Mouse (Mus musculus) limb, embryonic 10.5 days (tissue): ENCODE results near the gene Il3ra. TPM values are rescaled to one million over a fixed set of nuclear protein-coding genes. Genes with fewer than 3 reads are reported as not detected.

Experiments
- DNase-seq: peaks from one replicate; pipeline ENCODE4 v3.0.0-alpha.2; 2017; ENCODE audit warnings: low spot score
- H3K27ac ChIP-seq: fragments of 300-500 bp; sonication (generic); 2 replicates; pipeline ENCODE4 v1.5.1; 2016; ENCODE audit warnings: mild to moderate bottlenecking
- H3K27me3 ChIP-seq: fragments of 300-500 bp; sonication (generic); 2 replicates; pipeline ENCODE4 v1.6.1; 2016; ENCODE audit warnings: low read depth, mild to moderate bottlenecking; ENCODE audit not compliant: poor library complexity, severe bottlenecking
- H3K36me3 ChIP-seq: fragments of 300-500 bp; sonication (generic); 2 replicates; pipeline ENCODE4 v1.6.1; 2016; ENCODE audit warnings: mild to moderate bottlenecking, moderate library complexity
- H3K4me1 ChIP-seq: fragments of 300-500 bp; sonication (generic); 2 replicates; pipeline ENCODE4 v1.6.1; 2016
- H3K4me3 ChIP-seq: fragments of 300-500 bp; sonication (generic); 2 replicates; pipeline ENCODE4 v1.5.1; 2016; ENCODE audit warnings: mild to moderate bottlenecking, moderate library complexity
- H3K9me3 ChIP-seq: fragments of 300-500 bp; sonication (generic); replicated peaks from 2 replicates; pipeline ENCODE4 v1.6.1; 2016; ENCODE audit warnings: mild to moderate bottlenecking
- whole genome bisulfite sequencing: fragments of 180-500 bp; shearing (Covaris S2); methylation state at CpG from one replicate; pipeline ENCODE4 v1.1.7; 2016; 5-methylcytosine and 5-hydroxymethylcytosine counted together
- polyA plus RNA-seq: library from polyadenylated mRNA; unstranded; fragments of >200 nt; fragmentation: Nextera tagmentation; extraction: Ambion mirVana; gene quantifications from 2 replicates; pipeline ENCODE4 v1.2.1, GENCODE M21; 2016

Gene Il3ra
- polyA plus RNA-seq: 2.9 and 4.1 TPM in 2 replicates

- Histone ChIP-seq H3K27ac (peak within 1 kb of the TSS; percentile 89), H3K36me3 (peaks cover 34% of the 10 kb centered on the region), H3K4me1 (peaks cover 4% of the 10 kb centered on the region; the same call in 1 of the 2 replicates), H3K27me3 (no peaks in the 10 kb centered on the region), H3K9me3 (peaks cover 38% of the 10 kb centered on the region), H3K4me3 (peak within 1 kb of the TSS; percentile 70)
- DNase-seq: peak; percentile 79
- WGBS: 3% methylated on average over 67 of the region's 69 CpGs
These were observed at the start of gene Il3ra for GRCm38 (mm10) chr14:14345948-14346812. TSS of gene Il3ra (plus strand) at chr14:14346275.

DNA sequence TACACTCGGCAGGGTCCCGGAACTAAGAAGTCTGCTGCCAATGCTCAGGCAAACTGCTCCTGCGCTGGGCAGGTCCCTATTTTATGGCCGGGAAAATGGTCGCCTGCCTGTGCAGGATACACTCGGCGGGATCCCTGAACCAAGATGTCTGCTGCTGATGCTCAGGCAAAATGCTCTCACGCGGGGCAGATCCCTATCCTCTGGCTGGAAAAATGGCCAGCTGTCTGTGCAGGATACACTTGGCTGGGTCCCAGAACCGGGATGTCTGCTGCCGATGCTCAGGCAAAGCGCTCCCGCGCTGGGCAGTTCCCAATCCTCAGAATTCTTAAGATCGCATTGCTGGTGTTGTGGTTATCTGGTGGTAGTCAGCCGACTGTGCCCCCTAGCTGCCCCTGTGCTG lies 37.1 kb upstream of the Il3ra start:
- DNase-seq: no peak
- Histone ChIP-seq H3K4me3 (peak overlapping the region; percentile 32), H3K4me1 (no peaks in the 10 kb centered on the region), H3K27me3 (no peaks in the 10 kb centered on the region), H3K36me3 (no peaks in the 10 kb centered on the region), H3K27ac (no peak overlapping the region), H3K9me3 (no peaks in the 10 kb centered on the region)
- 51% methylated on average over 16 of the region's 16 CpGs for WGBS

DNA sequence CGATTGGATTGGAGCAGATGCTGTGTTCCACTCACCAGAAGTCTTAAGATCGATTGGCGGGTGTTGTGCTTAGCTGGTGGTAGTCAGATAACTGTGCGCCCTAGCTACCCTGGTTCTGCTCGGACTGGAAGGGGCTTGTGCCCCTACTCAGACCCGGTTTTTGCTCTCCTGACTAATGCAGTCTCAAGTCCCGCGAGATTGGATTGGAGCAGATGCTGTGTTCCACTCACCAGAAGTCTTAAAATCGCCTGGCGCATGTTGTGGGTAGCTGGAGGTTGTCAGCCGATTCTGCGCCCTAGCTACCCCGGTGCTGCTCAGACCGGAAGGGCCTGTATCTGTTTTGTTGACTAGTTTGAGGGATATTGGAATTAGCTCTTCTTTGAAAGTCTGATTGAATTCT lies 36.7 kb upstream of the Il3ra start:
- no peak overlapping the region for H3K27ac ChIP-seq
- 63% methylated on average over 14 of the region's 14 CpGs for WGBS
- DNase-seq: no peak
- no peaks in the 10 kb centered on the region for H3K4me1 ChIP-seq
- H3K36me3 ChIP-seq: no peaks in the 10 kb centered on the region
- H3K4me3 ChIP-seq: no peak overlapping the region
- H3K9me3 ChIP-seq: no peaks in the 10 kb centered on the region
- H3K27me3 ChIP-seq: no peaks in the 10 kb centered on the region

- H3K9me3 ChIP-seq: no peaks in the 10 kb centered on the region
- H3K27me3 ChIP-seq: no peaks in the 10 kb centered on the region
- H3K36me3 ChIP-seq: no peaks in the 10 kb centered on the region
- H3K4me1 ChIP-seq: no peaks in the 10 kb centered on the region
- no peak within 1 kb of the TSS for H3K27ac ChIP-seq
- no peak for DNase-seq
- H3K4me3 ChIP-seq: no peak within 1 kb of the TSS
These were observed 23.5 kb upstream of the Il3ra start, which contains the start of gene Olfr31 for GRCm38 (mm10) chr14:14322528-14322927. TSS of gene Olfr31 (plus strand) at chr14:14322828.

- 5% methylated on average over 40 of the region's 40 CpGs for WGBS
- Histone ChIP-seq H3K4me1 (peaks cover 4% of the 10 kb centered on the region; the same call in 1 of the 2 replicates), H3K27me3 (no peaks in the 10 kb centered on the region), H3K9me3 (peaks cover 29% of the 10 kb centered on the region), H3K4me3 (peak overlapping the region; percentile 70), H3K36me3 (peaks cover 25% of the 10 kb centered on the region), H3K27ac (peak overlapping the region; percentile 89)
- DNase-seq: peak; percentile 93
These were observed 783 bp upstream of the Il3ra start for GRCm38 (mm10) chr14:14345113-14345871.

- WGBS: 28% methylated on average over 16 of the region's 16 CpGs
These were observed 682 bp downstream of the Il3ra start for GRCm38 (mm10) chr14:14346813-14347100.

GRCm38 (mm10) chr14:14347151-14347835 lies 1.2 kb downstream of the Il3ra start:
- Histone ChIP-seq H3K36me3 (peaks cover 40% of the 10 kb centered on the region), H3K4me1 (peaks cover 4% of the 10 kb centered on the region; the same call in 1 of the 2 replicates), H3K4me3 (peak overlapping the region; percentile 70), H3K27me3 (no peaks in the 10 kb centered on the region), H3K9me3 (peaks cover 46% of the 10 kb centered on the region), H3K27ac (peak overlapping the region; percentile 89; the same call in 1 of the 2 replicates)
- WGBS: 76% methylated on average over 17 of the region's 17 CpGs
- DNase-seq: peak; percentile 31

More at GRCm38 (mm10) chr14:14346813-14347100, 682 bp downstream of the Il3ra start:
- Histone ChIP-seq H3K4me1 (peaks cover 4% of the 10 kb centered on the region; the same call in 1 of the 2 replicates), H3K27me3 (no peaks in the 10 kb centered on the region), H3K27ac (peak overlapping the region; percentile 89), H3K4me3 (peak overlapping the region; percentile 70), H3K9me3 (peaks cover 43% of the 10 kb centered on the region), H3K36me3 (peaks cover 38% of the 10 kb centered on the region)
- no peak for DNase-seq

DNA sequence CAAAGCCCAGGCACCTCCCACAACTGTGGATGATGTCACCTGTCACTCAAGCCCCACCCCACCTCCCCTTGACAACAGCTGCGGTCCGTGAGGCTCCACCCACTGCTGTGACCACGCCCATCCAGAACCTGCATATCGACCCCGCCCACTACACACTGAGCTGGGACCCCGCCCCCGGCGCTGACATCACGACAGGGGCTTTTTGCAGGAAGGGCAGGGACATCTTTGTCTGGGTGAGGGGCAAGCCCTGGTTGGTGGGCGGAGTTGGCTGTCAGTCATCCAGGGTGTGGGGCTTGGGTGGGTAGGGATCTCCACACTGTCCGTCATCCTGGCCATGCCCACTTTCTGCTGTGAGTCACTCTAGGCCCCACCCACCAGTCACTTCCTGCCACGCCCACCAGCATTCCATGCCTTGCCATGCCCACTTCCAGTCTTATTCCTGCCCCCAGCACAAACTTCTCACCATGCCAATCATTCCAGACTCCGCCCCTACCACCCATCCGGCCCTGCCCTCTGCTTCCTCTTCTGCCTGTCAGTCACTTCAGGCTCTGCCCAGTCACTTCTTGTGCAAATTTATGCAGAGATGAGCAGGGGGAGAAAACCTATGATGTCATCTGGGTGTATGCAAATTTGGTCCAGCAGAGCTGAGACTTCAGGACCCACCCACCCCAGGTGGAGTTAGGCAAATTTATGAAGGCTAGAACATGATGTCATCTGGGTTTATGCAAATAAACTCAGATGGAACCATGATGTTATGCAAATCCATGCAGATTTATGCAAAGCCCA lies 2.0 kb downstream of the Il3ra start:
- peak; percentile 34 for DNase-seq
- H3K4me3 ChIP-seq: no peak overlapping the region
- H3K27me3 ChIP-seq: no peaks in the 10 kb centered on the region
- H3K36me3 ChIP-seq: peaks cover 40% of the 10 kb centered on the region
- H3K4me1 ChIP-seq: peaks cover 4% of the 10 kb centered on the region; the same call in 1 of the 2 replicates
- H3K27ac ChIP-seq: no peak overlapping the region
- 93% methylated on average over 14 of the region's 14 CpGs for WGBS
- peaks cover 46% of the 10 kb centered on the region for H3K9me3 ChIP-seq

- Histone ChIP-seq H3K27ac (no peak overlapping the region), H3K36me3 (peaks cover 40% of the 10 kb centered on the region), H3K4me1 (peaks cover 4% of the 10 kb centered on the region; the same call in 1 of the 2 replicates), H3K4me3 (no peak overlapping the region), H3K27me3 (no peaks in the 10 kb centered on the region), H3K9me3 (peaks cover 48% of the 10 kb centered on the region)
- DNase-seq: peak; percentile 31
- WGBS: 95% methylated on average over 26 of the region's 26 CpGs
These were observed 2.8 kb downstream of the Il3ra start for GRCm38 (mm10) chr14:14348674-14349401.

DNA sequence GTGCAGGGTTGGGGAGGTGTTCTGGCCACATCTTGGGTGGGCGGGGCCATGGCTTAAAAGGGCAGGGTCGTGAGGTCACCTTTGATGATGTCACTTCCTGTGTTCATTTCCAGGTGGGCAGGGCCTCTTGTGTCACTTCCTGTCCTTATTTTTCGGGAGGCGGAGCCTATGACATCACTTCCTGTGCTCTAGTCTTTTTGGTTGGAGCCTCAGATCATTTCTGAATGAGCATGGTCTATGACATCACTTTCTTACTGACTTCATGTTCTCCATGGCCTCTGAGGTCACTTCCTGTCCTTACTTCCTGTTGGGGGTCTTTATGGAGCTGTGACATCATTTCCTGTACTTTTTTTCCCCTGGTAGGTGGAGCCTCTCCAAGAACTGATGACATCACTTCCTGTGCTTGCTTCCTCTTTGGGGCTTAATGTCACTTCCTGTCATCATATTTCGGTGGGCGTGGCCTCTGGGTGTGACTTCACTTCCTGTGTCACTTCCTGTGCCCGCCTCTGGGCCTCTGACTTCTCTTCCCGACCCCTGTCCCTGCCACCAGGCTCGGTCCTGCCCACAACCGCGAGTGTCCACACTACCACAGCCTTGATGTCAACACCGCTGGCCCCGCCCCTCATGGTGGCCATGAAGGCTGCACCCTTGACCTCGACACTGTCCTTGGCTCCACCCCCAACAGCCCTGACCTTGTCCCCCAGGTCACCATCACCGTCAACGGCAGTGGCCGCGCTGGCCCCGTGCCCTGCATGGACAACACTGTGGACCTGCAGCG lies 3.6 kb downstream of the Il3ra start:
- no peaks in the 10 kb centered on the region for H3K27me3 ChIP-seq
- peaks cover 49% of the 10 kb centered on the region for H3K9me3 ChIP-seq
- H3K27ac ChIP-seq: no peak overlapping the region
- peaks cover 40% of the 10 kb centered on the region for H3K36me3 ChIP-seq
- H3K4me1 ChIP-seq: peaks cover 4% of the 10 kb centered on the region; the same call in 1 of the 2 replicates
- 94% methylated on average over 20 of the region's 20 CpGs for WGBS
- no peak overlapping the region for H3K4me3 ChIP-seq
- peak; percentile 32 for DNase-seq
